Mouse (Mus musculus): Measurements from ENCODE around the gene Aoah. TPM values are rescaled to one million over a fixed set of nuclear protein-coding genes. Genes with fewer than 3 reads are reported as not detected.

Gene Aoah
- polyA plus RNA-seq, 1 experiment from 2014 or later = 86.0 TPM

- 88% methylated on average over 3 of the region's 3 CpGs for WGBS (ENCODE audit: missing documents)
Observed at GRCm38 (mm10) chr13:21074847-21075246, 280.9 kb downstream of the Aoah start, which contains the start of gene Olfr1370. TSS of gene Olfr1370 (minus strand) at chr13:21074947.

DNA sequence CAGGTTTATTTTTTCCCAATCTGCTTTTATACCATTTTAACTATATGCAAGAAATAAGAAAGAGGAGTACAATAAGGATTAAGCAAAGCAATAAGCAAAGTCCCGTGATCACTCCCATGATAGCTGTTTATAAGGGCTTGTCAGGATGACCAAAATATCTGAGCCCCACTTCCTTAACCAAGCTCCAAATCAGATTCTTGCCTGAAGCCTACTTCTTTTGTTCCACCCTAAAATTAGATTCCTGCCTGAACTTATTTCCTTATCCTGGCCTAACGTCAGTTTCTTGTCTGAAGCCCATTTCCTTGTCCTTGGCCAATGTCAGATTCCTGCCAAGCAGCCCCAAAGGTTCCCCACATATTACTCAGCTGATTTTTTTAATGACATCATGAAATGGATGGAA, 288.8 kb downstream of the Aoah start:
- no peak overlapping the region for H3K4me3 ChIP-seq (ENCODE audit: inconsistent target)
- WGBS (ENCODE audit: missing documents) = 53% methylated on average over 2 of the region's 2 CpGs
- H3K27ac ChIP-seq = no peak overlapping the region
- H3K79me2 ChIP-seq (ENCODE audit: inconsistent target) = no peaks in the 10 kb centered on the region
- no peaks in the 10 kb centered on the region for H3K36me3 ChIP-seq (ENCODE audit: inconsistent target)

More at GRCm38 (mm10) chr13:21074847-21075246, 280.9 kb downstream of the Aoah start, which contains the start of gene Olfr1370:
- no peaks in the 10 kb centered on the region for H3K79me2 ChIP-seq (ENCODE audit: inconsistent target)
- no peaks in the 10 kb centered on the region for H3K36me3 ChIP-seq (ENCODE audit: inconsistent target)
- H3K4me3 ChIP-seq (ENCODE audit: inconsistent target) = no peak within 1 kb of the TSS
- no peak within 1 kb of the TSS for H3K27ac ChIP-seq

Data from macrophage (primary cell).